Mouse (Mus musculus) lung, embryonic 14.5 days (tissue): Measurements from ENCODE around the gene Col25a1. TPM values are rescaled to one million over a fixed set of nuclear protein-coding genes. Genes with fewer than 3 reads are reported as not detected.

Experiments used
- ATAC-seq: fragments of 200-750 bp; cut with Nextera tagmentation; 2 replicates; pipeline ENCODE4 v1.8.0; 2017; ENCODE audit warnings: mild to moderate bottlenecking, moderate TSS enrichment, moderate library complexity; ENCODE audit not compliant: insufficient read depth
- DNase-seq: peaks from one replicate; pipeline ENCODE4 v3.0.0-alpha.2; 2015
- H3K27ac ChIP-seq: fragments of 300-500 bp; sonication (generic); 2 replicates; pipeline ENCODE4 v1.5.1; 2014; ENCODE audit warnings: low read depth, mild to moderate bottlenecking, moderate library complexity
- H3K27me3 ChIP-seq: fragments of 300-500 bp; sonication (generic); 2 replicates; pipeline ENCODE4 v1.6.1; 2014; ENCODE audit warnings: low read length, control low read depth; ENCODE audit not compliant: insufficient read depth
- H3K36me3 ChIP-seq: fragments of 300-500 bp; sonication (generic); 2 replicates; pipeline ENCODE4 v1.6.1; 2014; ENCODE audit warnings: control low read depth; ENCODE audit not compliant: insufficient read depth
- H3K4me1 ChIP-seq: fragments of 300-500 bp; sonication (generic); 2 replicates; pipeline ENCODE4 v1.6.1; 2014; ENCODE audit warnings: antibody characterized with exemption, control low read depth; ENCODE audit not compliant: insufficient read depth
- H3K4me2 ChIP-seq: fragments of 300-500 bp; sonication (generic); 2 replicates; pipeline ENCODE4 v1.6.1; 2014; ENCODE audit warnings: mild to moderate bottlenecking
- H3K4me3 ChIP-seq: fragments of 300-500 bp; sonication (generic); 2 replicates; pipeline ENCODE4 v1.5.1; 2014; ENCODE audit warnings: low read depth, low read length
- H3K9ac ChIP-seq: fragments of 300-500 bp; sonication (generic); 2 replicates; pipeline ENCODE4 v1.6.1; 2014
- H3K9me3 ChIP-seq: fragments of 300-500 bp; sonication (generic); 2 replicates; pipeline ENCODE4 v1.6.1; 2016; ENCODE audit warnings: low read depth, low read length, control low read depth
- CTCF ChIP-seq: IDR thresholded peaks from 2 replicates; pipeline ENCODE4 v1.5.1; 2016; ENCODE audit warnings: antibody characterized with exemption, low read depth
- WGBS: fragments of 180-500 bp; shearing (Covaris S2); extraction: QIAGEN DNeasy Blood & Tissue Kit; methylation state at CpG from one replicate; pipeline ENCODE4 v1.1.7; 2014; 5-methylcytosine and 5-hydroxymethylcytosine counted together
- polyA plus RNA-seq: library from polyadenylated mRNA; unstranded; fragments of >200 nt; fragmentation: Nextera tagmentation; extraction: Ambion mirVana; gene quantifications from 2 replicates; pipeline ENCODE4 v1.2.1, GENCODE M21; 2014

Col25a1 gene
- polyA plus RNA-seq, 1 experiment from 2014 or later, result 17.0 TPM

DNA sequence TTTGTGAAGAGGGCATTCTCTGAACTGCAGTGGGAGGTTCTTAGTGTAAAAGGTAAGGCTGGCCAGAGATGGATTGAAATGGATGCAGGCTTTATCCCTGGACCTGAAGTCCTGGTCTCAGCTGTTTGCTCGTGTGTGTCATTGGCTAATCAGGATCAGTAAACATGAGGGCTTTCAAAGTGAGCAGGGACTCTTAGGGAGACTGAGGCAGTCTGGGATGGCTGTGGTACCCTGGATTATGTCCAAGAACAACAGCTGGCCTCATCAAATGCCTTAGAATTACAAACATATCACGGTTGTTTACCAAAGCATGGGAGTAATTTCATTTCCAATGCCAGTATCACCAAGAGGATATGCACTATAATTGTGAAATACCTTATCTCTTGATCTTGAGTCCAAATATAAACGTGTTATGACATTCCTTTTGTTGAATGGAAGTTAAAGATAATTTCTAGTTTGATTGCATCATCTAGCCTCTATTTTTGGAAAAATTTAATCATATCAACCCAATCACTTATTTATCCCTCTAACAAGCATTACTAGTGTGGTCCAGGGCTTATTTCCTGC lies 201.1 kb downstream of the Col25a1 start:
- no peak for TF ChIP-seq CTCF
- no peak for ATAC-seq
- Histone ChIP-seq H3K4me3 (no peak overlapping the region), H3K4me2 (no peak overlapping the region), H3K27ac (no peak overlapping the region), H3K4me1 (peaks cover 18% of the 10 kb centered on the region), H3K9ac (no peak overlapping the region), H3K36me3 (no peaks in the 10 kb centered on the region), H3K9me3 (no peaks in the 10 kb centered on the region), H3K27me3 (no peaks in the 10 kb centered on the region)
- DNase-seq, result peak; percentile 46
- WGBS, result 23% methylated on average over 3 of the region's 3 CpGs

DNA sequence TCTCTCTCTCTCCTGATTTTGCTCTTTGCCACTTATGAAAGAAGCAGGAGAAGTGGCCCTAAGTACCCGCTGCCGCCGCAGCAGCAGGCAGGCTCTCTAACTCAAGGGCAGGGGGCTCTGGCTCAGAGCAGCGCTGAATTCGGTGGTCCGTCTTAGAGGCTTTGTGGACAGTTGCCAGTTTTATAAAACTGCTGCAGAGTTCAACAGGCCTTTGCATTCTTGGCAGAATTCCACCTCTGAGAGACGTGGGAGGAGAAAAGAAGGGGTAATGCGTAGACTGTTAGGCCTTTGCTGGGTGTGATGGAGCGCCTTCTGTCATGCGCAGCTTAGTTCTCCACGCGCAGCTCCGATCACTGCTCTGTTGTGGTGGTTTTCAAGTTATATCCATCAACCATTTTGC lies 206.6 kb downstream of the Col25a1 start:
- Histone ChIP-seq H3K4me2 (peak overlapping the region; percentile 46), H3K27ac (peak overlapping the region; percentile 88), H3K36me3 (no peaks in the 10 kb centered on the region), H3K9ac (no peak overlapping the region), H3K4me1 (peaks cover 30% of the 10 kb centered on the region), H3K4me3 (no peak overlapping the region), H3K9me3 (no peaks in the 10 kb centered on the region), H3K27me3 (no peaks in the 10 kb centered on the region)
- TF ChIP-seq CTCF, result no peak
- ATAC-seq (peak; percentile 96), DNase-seq (peak; percentile 99)
- 6% methylated on average over 13 of the region's 13 CpGs for WGBS

- ATAC-seq (peak; percentile 56), DNase-seq (peak; percentile 62)
- Histone ChIP-seq H3K27me3 (no peaks in the 10 kb centered on the region), H3K4me1 (peaks cover 27% of the 10 kb centered on the region), H3K9ac (no peak overlapping the region), H3K36me3 (no peaks in the 10 kb centered on the region), H3K4me3 (no peak overlapping the region), H3K4me2 (peak overlapping the region; percentile 46), H3K9me3 (no peaks in the 10 kb centered on the region), H3K27ac (peak overlapping the region; percentile 65; the same call in 1 of the 2 replicates)
- 25% methylated on average over 3 of the region's 3 CpGs for WGBS
- TF ChIP-seq CTCF, result no peak
Observed at GRCm38 (mm10) chr3:130338371-130338770, 207.1 kb downstream of the Col25a1 start.

DNA sequence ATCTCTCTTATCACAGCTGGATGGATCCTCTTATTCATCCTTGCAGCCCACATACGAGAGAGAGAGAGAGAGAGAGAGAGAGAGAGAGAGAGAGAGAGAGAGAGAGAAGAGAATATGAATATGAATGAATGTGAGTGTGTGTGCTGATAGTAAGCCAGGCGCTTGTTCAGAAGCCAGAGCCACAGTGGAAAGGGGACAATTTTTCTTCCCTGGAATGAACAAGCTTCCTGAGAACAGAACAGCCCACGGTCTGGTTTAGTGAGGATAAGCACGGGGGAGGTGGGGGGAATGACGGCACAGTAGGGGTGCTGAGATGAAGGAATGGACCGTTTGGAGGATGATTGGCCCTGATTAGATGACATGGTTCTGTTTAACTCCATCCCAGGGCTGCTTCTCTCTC lies 218.9 kb downstream of the Col25a1 start:
- no peak overlapping the region for H3K4me2 ChIP-seq
- no peak for DNase-seq
- WGBS, result 64% methylated on average over 6 of the region's 6 CpGs
- no peaks in the 10 kb centered on the region for H3K36me3 ChIP-seq
- H3K9me3 ChIP-seq, result no peaks in the 10 kb centered on the region
- H3K27me3 ChIP-seq, result no peaks in the 10 kb centered on the region
- peaks cover 12% of the 10 kb centered on the region; the same call in 1 of the 2 replicates for H3K4me1 ChIP-seq
- H3K9ac ChIP-seq, result no peak overlapping the region
- TF ChIP-seq CTCF, result no peak
- no peak overlapping the region for H3K27ac ChIP-seq
- no peak overlapping the region for H3K4me3 ChIP-seq
- no peak for ATAC-seq

DNA sequence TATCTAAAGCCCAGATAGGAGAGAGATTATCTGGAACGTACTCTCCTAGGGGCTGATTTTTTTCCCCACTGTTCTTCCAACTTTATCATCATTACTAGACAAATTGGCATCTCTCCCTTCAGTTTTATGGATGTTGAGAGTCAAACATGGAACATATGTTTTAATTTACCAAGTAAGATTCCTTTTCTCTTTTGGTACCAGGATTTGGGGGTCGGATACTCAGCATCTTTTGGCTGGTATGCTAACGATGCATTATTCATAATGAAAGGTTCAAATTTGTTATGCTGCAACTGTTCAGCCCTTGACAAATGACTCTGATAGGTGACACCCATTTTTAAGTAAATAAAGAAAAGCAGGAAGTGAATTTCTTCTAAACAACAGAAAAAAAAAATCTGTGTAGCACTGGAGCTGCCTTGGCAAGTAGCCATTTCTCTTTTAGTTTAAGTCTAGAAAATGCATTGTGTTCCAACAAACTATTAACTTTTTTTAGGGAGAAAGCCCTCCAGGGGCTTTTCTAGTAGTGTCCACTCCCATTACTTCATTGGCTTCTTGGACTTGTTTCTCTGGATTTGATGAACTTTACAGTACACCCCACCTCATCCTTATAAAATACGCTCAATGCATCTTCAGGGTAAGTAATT lies 223.2 kb downstream of the Col25a1 start:
- no peak for TF ChIP-seq CTCF
- Histone ChIP-seq H3K27me3 (no peaks in the 10 kb centered on the region), H3K9me3 (no peaks in the 10 kb centered on the region), H3K27ac (peak overlapping the region; percentile 50; the same call in 1 of the 2 replicates), H3K4me2 (no peak overlapping the region), H3K4me1 (peaks cover 24% of the 10 kb centered on the region), H3K9ac (no peak overlapping the region), H3K4me3 (no peak overlapping the region), H3K36me3 (no peaks in the 10 kb centered on the region)
- DNase-seq (peak; percentile 88), ATAC-seq (peak; percentile 51; the same call in 1 of the 2 replicates)
- 41% methylated on average over 4 of the region's 4 CpGs for WGBS

DNA sequence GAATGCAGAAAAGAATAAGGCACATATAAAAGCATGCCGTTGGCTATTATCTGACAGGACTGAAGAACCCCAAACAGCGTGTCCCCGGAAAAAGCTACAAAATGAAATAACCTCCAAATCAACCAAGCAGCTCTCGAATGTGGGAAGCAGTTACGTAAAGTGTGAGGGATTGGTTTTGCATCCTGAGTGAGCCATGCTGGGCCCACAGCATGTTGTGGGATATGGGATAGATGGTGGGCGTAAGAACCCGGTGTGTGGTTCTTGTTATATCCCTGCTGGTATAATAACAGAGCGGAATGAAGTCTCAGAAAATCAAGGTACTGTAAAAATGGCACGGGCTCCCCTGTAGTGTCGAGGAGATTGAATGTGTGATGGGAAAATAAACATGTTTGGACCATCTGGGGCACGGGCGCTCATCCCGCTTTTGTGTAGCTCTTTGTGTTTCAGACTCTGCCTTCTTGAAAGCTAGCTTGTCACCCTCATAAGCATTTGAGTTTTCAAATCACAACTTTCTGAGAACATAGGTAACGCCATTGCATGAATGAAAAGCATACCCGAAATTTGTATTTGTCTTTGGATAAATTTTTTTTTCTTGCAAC lies 225.4 kb downstream of the Col25a1 start:
- DNase-seq, result no peak
- TF ChIP-seq CTCF, result no peak
- Histone ChIP-seq H3K4me3 (no peak overlapping the region), H3K27me3 (no peaks in the 10 kb centered on the region), H3K4me2 (no peak overlapping the region), H3K36me3 (no peaks in the 10 kb centered on the region), H3K4me1 (peaks cover 24% of the 10 kb centered on the region), H3K9ac (no peak overlapping the region), H3K9me3 (no peaks in the 10 kb centered on the region), H3K27ac (no peak overlapping the region)
- ATAC-seq, result no peak
- 85% methylated on average over 15 of the region's 15 CpGs for WGBS

GRCm38 (mm10) chr3:130360813-130361212 lies 229.5 kb downstream of the Col25a1 start:
- no peak overlapping the region for H3K4me3 ChIP-seq
- DNase-seq, result no peak
- peaks cover 9% of the 10 kb centered on the region; the same call in 1 of the 2 replicates for H3K4me1 ChIP-seq
- no peak for TF ChIP-seq CTCF
- WGBS, result 75% methylated on average over 7 of the region's 7 CpGs
- no peak overlapping the region for H3K4me2 ChIP-seq
- no peaks in the 10 kb centered on the region for H3K36me3 ChIP-seq
- H3K9me3 ChIP-seq, result no peaks in the 10 kb centered on the region
- H3K9ac ChIP-seq, result no peak overlapping the region
- H3K27ac ChIP-seq, result no peak overlapping the region
- H3K27me3 ChIP-seq, result no peaks in the 10 kb centered on the region
- ATAC-seq, result no peak
